Comparison of ENCODE assay signal across 13 mouse cellular contexts in genomic region chr8:87260305-87260704, GRCm38 (mm10).
"Had no signal": no experiment of that assay in that cellular context is flagged by ENCODE, and none has a peak within 500 bp of the region (broad histone marks: within the 10 kb centered on the region; RNA-seq: fewer than 3 reads in every experiment).

No protein-coding gene starts in this region.

- H3K4me3 ChIP-seq: limb, embryonic 10.5 days; liver, embryonic 15.5 days; neural tube, embryonic 12.5 days had no signal

- H3K9me3 ChIP-seq: limb, embryonic 10.5 days; liver, embryonic 15.5 days; neural tube, embryonic 12.5 days had no signal

- DNase-seq: kidney, adult 8-10 months; kidney, postnatal 25 days; layer of hippocampus, adult 9-11 months; lung, adult 2 months; lung, postnatal 4 days; midbrain, embryonic 14.5 days; thymus, postnatal 14 days had no signal

- H3K9ac ChIP-seq: liver, embryonic 15.5 days; neural tube, embryonic 12.5 days had no signal

- ATAC-seq: lung, postnatal 0 days had no signal

- H3K36me3 ChIP-seq: limb, embryonic 10.5 days; liver, embryonic 15.5 days; neural tube, embryonic 12.5 days had no signal

- H3K4me1 ChIP-seq: limb, embryonic 10.5 days; liver, embryonic 15.5 days; neural tube, embryonic 12.5 days had no signal

- H3K27me3 ChIP-seq: liver, embryonic 15.5 days; neural tube, embryonic 12.5 days had no signal

- H3K27ac ChIP-seq: limb, embryonic 10.5 days; liver, embryonic 15.5 days; neural tube, embryonic 12.5 days; stomach, postnatal 0 days had no signal

- H3K4me2 ChIP-seq: liver, embryonic 11.5 days; liver, embryonic 15.5 days; neural tube, embryonic 12.5 days had no signal
